ENCODE assay signal across 16 mouse cellular contexts in the genomic region with DNA sequence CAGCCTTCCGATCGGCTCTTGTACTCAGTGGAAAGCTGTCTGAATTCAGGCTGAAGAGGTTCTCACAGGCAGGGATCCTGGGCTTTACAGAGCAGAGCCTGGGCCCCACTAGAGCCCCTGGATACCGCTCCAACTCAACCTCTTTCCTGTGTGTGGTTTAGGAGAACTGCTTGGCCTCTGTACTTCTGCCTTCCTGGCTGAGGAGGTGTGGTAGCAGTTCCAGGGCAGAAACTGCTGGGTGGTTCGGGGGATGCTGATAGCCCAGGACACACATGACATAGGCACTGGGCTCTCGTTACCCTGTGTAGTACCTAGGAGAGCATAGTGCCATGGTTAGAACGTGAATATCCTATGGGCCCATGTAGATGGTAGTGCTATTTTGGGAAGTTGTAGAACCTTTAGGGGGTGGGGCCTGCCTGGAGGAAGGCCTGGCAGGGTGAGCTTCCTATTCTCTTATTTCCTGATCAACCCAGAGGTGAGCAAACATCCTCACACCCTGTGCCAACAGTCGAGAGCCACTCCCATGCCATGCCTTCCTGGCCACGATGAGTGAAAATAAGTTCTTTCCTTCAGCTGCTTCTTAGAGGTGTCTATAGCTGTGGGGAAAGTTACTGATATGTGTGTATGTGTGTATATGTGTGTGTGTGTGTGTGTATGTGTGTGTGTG.
"Had no signal": no experiment of that assay in that cellular context is flagged by ENCODE, and none has a peak within 500 bp of the region (broad histone marks: within the 10 kb centered on the region; RNA-seq: fewer than 3 reads in every experiment).

No protein-coding gene starts in this region.

- H3K4me1 ChIP-seq: kidney, embryonic 15.5 days had no signal

- H3K9me3 ChIP-seq: kidney, embryonic 15.5 days; limb, embryonic 13.5 days; midbrain, embryonic 13.5 days; neural tube, embryonic 15.5 days had no signal

- H3K9ac ChIP-seq: kidney, embryonic 15.5 days; limb, embryonic 13.5 days; liver, embryonic 14.5 days; midbrain, embryonic 13.5 days; neural tube, embryonic 15.5 days had no signal

- H3K4me2 ChIP-seq: kidney, embryonic 15.5 days; limb, embryonic 13.5 days; midbrain, embryonic 13.5 days; neural tube, embryonic 15.5 days had no signal

- H3K27ac ChIP-seq: kidney, embryonic 15.5 days; limb, embryonic 13.5 days; liver, embryonic 14.5 days; macrophage; midbrain, embryonic 13.5 days; neural tube, embryonic 15.5 days had no signal

- H3K4me3 ChIP-seq: kidney, embryonic 15.5 days; limb, embryonic 13.5 days; midbrain, embryonic 13.5 days; myocyte; neural tube, embryonic 15.5 days had no signal

- ATAC-seq: inflammation-experienced regulatory T-cells, adult 6 months; midbrain, embryonic 13.5 days had no signal

- H3K27me3 ChIP-seq: kidney, embryonic 15.5 days; midbrain, embryonic 13.5 days; neural tube, embryonic 15.5 days had no signal

- DNase-seq: kidney, adult 2 months; kidney, postnatal 14 days; layer of hippocampus, adult 9-11 months; left cerebral cortex, postnatal 4 days; lung, adult 18-20 months; spleen, adult 18-20 months; thymus, adult 2 months; thymus, postnatal 36 days had no signal

- H3K36me3 ChIP-seq: kidney, embryonic 15.5 days; limb, embryonic 13.5 days; midbrain, embryonic 13.5 days; neural tube, embryonic 15.5 days had no signal
